Mouse (Mus musculus) liver, embryonic 16.5 days (tissue): ENCODE measurements around the gene Dnajc6. TPM values are rescaled to one million over a fixed set of nuclear protein-coding genes. Genes with fewer than 3 reads are reported as not detected.

Experiments
- ATAC-seq: fragments of 200-750 bp; cut with Nextera tagmentation; 2 replicates; pipeline ENCODE4 v1.8.0; 2017; ENCODE audit warnings: low read depth, mild to moderate bottlenecking, moderate number of reproducible peaks, moderate library complexity
- H3K27ac ChIP-seq: fragments of 300-500 bp; sonication (generic); 2 replicates; pipeline ENCODE4 v1.5.1; 2014; ENCODE audit warnings: mild to moderate bottlenecking, low read length
- H3K27me3 ChIP-seq: fragments of 300-500 bp; sonication (generic); 2 replicates; pipeline ENCODE4 v1.6.1; 2014; ENCODE audit warnings: low read depth, low read length, mixed read lengths; ENCODE audit not compliant: control insufficient read depth, insufficient read depth
- H3K36me3 ChIP-seq: fragments of 300-500 bp; sonication (generic); 2 replicates; pipeline ENCODE4 v1.6.1; 2014; ENCODE audit warnings: mild to moderate bottlenecking; ENCODE audit not compliant: control insufficient read depth, insufficient read depth
- H3K4me1 ChIP-seq: fragments of 300-500 bp; sonication (generic); 2 replicates; pipeline ENCODE4 v1.6.1; 2014; ENCODE audit warnings: low read depth, low read length, mixed read lengths; ENCODE audit not compliant: control insufficient read depth
- H3K4me2 ChIP-seq: fragments of 300-500 bp; sonication (generic); 2 replicates; pipeline ENCODE4 v1.6.1; 2014; ENCODE audit warnings: low read depth, low read length, mixed read lengths
- H3K4me3 ChIP-seq: fragments of 300-500 bp; sonication (generic); 2 replicates; pipeline ENCODE4 v1.5.1; 2014; ENCODE audit warnings: low read depth, mild to moderate bottlenecking, low read length
- H3K9ac ChIP-seq: fragments of 300-500 bp; sonication (generic); 2 replicates; pipeline ENCODE4 v1.6.1; 2014; ENCODE audit warnings: low read depth, low read length
- H3K9me3 ChIP-seq: fragments of 300-500 bp; sonication (generic); replicated peaks from 2 replicates; pipeline ENCODE4 v1.6.1; 2016; ENCODE audit warnings: low read length; ENCODE audit not compliant: control insufficient read depth
- WGBS: fragments of 180-500 bp; shearing (Covaris S2); extraction: QIAGEN DNeasy Blood & Tissue Kit; methylation state at CpG from one replicate; pipeline ENCODE4 v1.1.7; 2014; ENCODE audit not compliant: insufficient replicate concordance; 5-methylcytosine and 5-hydroxymethylcytosine counted together
- polyA plus RNA-seq: library from polyadenylated mRNA; unstranded; fragments of >200 nt; fragmentation: Nextera tagmentation; extraction: Ambion mirVana; gene quantifications from 2 replicates; pipeline ENCODE4 v1.2.1, GENCODE M21; 2015

The Dnajc6 gene
- polyA plus RNA-seq, 1 experiment from 2014 or later: 0.26 TPM

GRCm38 (mm10) chr4:101669161-101669560, 172.7 kb downstream of the Dnajc6 start:
- WGBS: 58% methylated on average over 5 of the region's 5 CpGs
- Histone ChIP-seq H3K27ac (no peak overlapping the region), H3K4me1 (no peaks in the 10 kb centered on the region), H3K4me2 (no peak overlapping the region), H3K36me3 (no peaks in the 10 kb centered on the region), H3K9ac (no peak overlapping the region), H3K9me3 (no peaks in the 10 kb centered on the region), H3K27me3 (no peaks in the 10 kb centered on the region), H3K4me3 (no peak overlapping the region)
- no peak for ATAC-seq

GRCm38 (mm10) chr4:101669811-101670210, 173.4 kb downstream of the Dnajc6 start:
- no peak overlapping the region for H3K9ac ChIP-seq
- no peak overlapping the region for H3K27ac ChIP-seq
- H3K9me3 ChIP-seq: no peaks in the 10 kb centered on the region
- no peak overlapping the region for H3K4me2 ChIP-seq
- no peaks in the 10 kb centered on the region for H3K27me3 ChIP-seq
- no peak for ATAC-seq
- no peaks in the 10 kb centered on the region for H3K36me3 ChIP-seq
- WGBS: 65% methylated on average over 5 of the region's 5 CpGs
- H3K4me1 ChIP-seq: no peaks in the 10 kb centered on the region
- no peak overlapping the region for H3K4me3 ChIP-seq

- H3K4me3 ChIP-seq: no peak overlapping the region
- H3K4me2 ChIP-seq: no peak overlapping the region
- H3K9me3 ChIP-seq: no peaks in the 10 kb centered on the region
- H3K36me3 ChIP-seq: no peaks in the 10 kb centered on the region
- no peak overlapping the region for H3K27ac ChIP-seq
- no peak overlapping the region for H3K9ac ChIP-seq
- ATAC-seq: peak; percentile 96
- no peaks in the 10 kb centered on the region for H3K27me3 ChIP-seq
- H3K4me1 ChIP-seq: no peaks in the 10 kb centered on the region
- whole genome bisulfite sequencing: 41% methylated on average over 5 of the region's 5 CpGs
Measured at GRCm38 (mm10) chr4:101674790-101675189, 178.3 kb downstream of the Dnajc6 start.

- no peaks in the 10 kb centered on the region for H3K36me3 ChIP-seq
- H3K4me2 ChIP-seq: no peak overlapping the region
- no peaks in the 10 kb centered on the region for H3K4me1 ChIP-seq
- no peak overlapping the region for H3K4me3 ChIP-seq
- ATAC-seq: no peak
- H3K27me3 ChIP-seq: no peaks in the 10 kb centered on the region
- H3K9ac ChIP-seq: no peak overlapping the region
- 44% methylated on average over 4 of the region's 4 CpGs for whole genome bisulfite sequencing
- H3K9me3 ChIP-seq: no peaks in the 10 kb centered on the region
- H3K27ac ChIP-seq: 0 out of 2 replicates have a peak overlapping the region, but pooled peaks have one; percentile 34
Measured at GRCm38 (mm10) chr4:101675726-101676125, 179.3 kb downstream of the Dnajc6 start.

GRCm38 (mm10) chr4:101682620-101683019, 186.2 kb downstream of the Dnajc6 start:
- no peak overlapping the region for H3K27ac ChIP-seq
- H3K4me1 ChIP-seq: no peaks in the 10 kb centered on the region
- H3K9me3 ChIP-seq: no peaks in the 10 kb centered on the region
- no peak overlapping the region for H3K9ac ChIP-seq
- H3K36me3 ChIP-seq: no peaks in the 10 kb centered on the region
- no peaks in the 10 kb centered on the region for H3K27me3 ChIP-seq
- H3K4me2 ChIP-seq: no peak overlapping the region
- no peak for ATAC-seq
- no peak overlapping the region for H3K4me3 ChIP-seq
- WGBS: 66% methylated on average over 4 of the region's 4 CpGs

GRCm38 (mm10) chr4:101683086-101683485, 186.6 kb downstream of the Dnajc6 start:
- no peak overlapping the region for H3K27ac ChIP-seq
- no peak for ATAC-seq
- 49% methylated on average over 3 of the region's 3 CpGs for WGBS

GRCm38 (mm10) chr4:101684821-101685220, 188.4 kb downstream of the Dnajc6 start:
- Histone ChIP-seq H3K9me3 (no peaks in the 10 kb centered on the region), H3K4me2 (no peak overlapping the region), H3K9ac (no peak overlapping the region), H3K36me3 (no peaks in the 10 kb centered on the region), H3K27ac (no peak overlapping the region), H3K4me3 (no peak overlapping the region), H3K27me3 (no peaks in the 10 kb centered on the region), H3K4me1 (no peaks in the 10 kb centered on the region)
- WGBS: 49% methylated on average over 3 of the region's 3 CpGs
- ATAC-seq: no peak

More at GRCm38 (mm10) chr4:101683086-101683485, 186.6 kb downstream of the Dnajc6 start:
- no peaks in the 10 kb centered on the region for H3K9me3 ChIP-seq
- H3K36me3 ChIP-seq: no peaks in the 10 kb centered on the region
- no peak overlapping the region for H3K4me3 ChIP-seq
- no peak overlapping the region for H3K9ac ChIP-seq
- no peak overlapping the region for H3K4me2 ChIP-seq
- no peaks in the 10 kb centered on the region for H3K27me3 ChIP-seq
- no peaks in the 10 kb centered on the region for H3K4me1 ChIP-seq

- Histone ChIP-seq H3K27ac (no peak overlapping the region), H3K4me2 (no peak overlapping the region), H3K4me3 (no peak overlapping the region), H3K36me3 (no peaks in the 10 kb centered on the region), H3K9ac (no peak overlapping the region), H3K9me3 (no peaks in the 10 kb centered on the region), H3K4me1 (no peaks in the 10 kb centered on the region), H3K27me3 (no peaks in the 10 kb centered on the region)
- no peak for ATAC-seq
- 37% methylated on average over 13 of the region's 13 CpGs for WGBS
Measured at GRCm38 (mm10) chr4:101686227-101686810, 189.9 kb downstream of the Dnajc6 start.

- Histone ChIP-seq H3K9ac (no peak overlapping the region), H3K4me2 (no peak overlapping the region), H3K36me3 (no peaks in the 10 kb centered on the region), H3K4me1 (no peaks in the 10 kb centered on the region), H3K27ac (no peak overlapping the region), H3K9me3 (no peaks in the 10 kb centered on the region), H3K4me3 (no peak overlapping the region), H3K27me3 (no peaks in the 10 kb centered on the region)
- no peak for ATAC-seq
- WGBS: 68% methylated on average over 4 of the region's 4 CpGs
Measured at GRCm38 (mm10) chr4:101689241-101689640, 192.8 kb downstream of the Dnajc6 start.
